ENCODE assay signal across 22 mouse cellular contexts in the genomic region with DNA sequence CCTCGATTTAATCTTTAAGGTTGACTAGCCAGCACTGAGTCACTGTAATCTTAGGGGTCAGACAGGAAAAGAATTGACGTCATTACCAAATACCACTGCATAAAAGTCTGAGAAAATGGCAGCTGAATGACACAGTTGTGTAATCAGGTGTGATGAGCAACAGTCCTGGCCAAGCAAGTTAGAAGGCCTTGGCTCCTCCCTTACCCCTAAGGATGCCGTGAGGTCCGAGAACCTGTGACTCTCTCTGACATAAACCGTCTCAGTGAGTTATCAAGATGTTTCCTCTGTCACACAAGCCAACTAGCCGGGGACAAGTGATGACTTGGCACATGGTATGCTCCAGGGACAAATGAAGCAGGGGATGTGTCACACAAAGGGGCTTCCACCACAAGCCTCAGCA.
DNase-seq lines count a peak whose midpoint lies in the region; ATAC-seq and TF ChIP-seq lines count a peak whose summit lies in the region.
"Had no signal": no experiment of that assay in that cellular context is flagged by ENCODE, and none has a peak within 500 bp of the region (broad histone marks: within the 10 kb centered on the region; RNA-seq: fewer than 3 reads in every experiment).

No protein-coding gene starts in this region.

- no peaks in the 10 kb centered on the region for H3K27me3 ChIP-seq in C2C12 (ENCODE audit: control insufficient read depth, insufficient read depth, insufficient read length)
- H3K27me3 ChIP-seq: heart, embryonic 15.5 days; midbrain, embryonic 13.5 days had no signal

- H3K27ac ChIP-seq in gastrocnemius, adult 2 months: peak overlapping the region; percentile 64
- H3K27ac ChIP-seq: forebrain, embryonic 10.5 days; heart, embryonic 15.5 days; hindbrain, embryonic 14.5 days; midbrain, embryonic 13.5 days had no signal

- TF ChIP-seq CTCF in gastrocnemius, adult 2 months (IDR thresholded peaks at IDR 0.05): no peak
- no peak for TF ChIP-seq CTCF in C2C12 (IDR thresholded peaks at IDR 0.05; ENCODE audit: control insufficient read depth, insufficient read depth, insufficient read length)

- H3K79me2 ChIP-seq in C2C12 (ENCODE audit: control insufficient read depth, insufficient read depth): no peaks in the 10 kb centered on the region

- peak; percentile 19 for DNase-seq in gastrocnemius, adult 2 months
- no peak for DNase-seq in gastrocnemius, postnatal 25 days
- peak; percentile 34 for DNase-seq in adrenal gland, postnatal 14 days
- DNase-seq in heart, postnatal 25 days (ENCODE audit: low spot score): peak; percentile 12
- DNase-seq in T-cell, adult 2 months (ENCODE audit: low spot score): no peak
- no peak for DNase-seq in ovary, postnatal 36 days (ENCODE audit: low spot score)
- DNase-seq: cerebellum, adult 11-12 months; cerebellum, postnatal 36 days; forebrain, postnatal 0 days; kidney, adult 9 months; kidney, postnatal 36 days; left cerebral cortex, postnatal 4 days; liver, postnatal 0 days; lung, postnatal 10 days; right cerebral cortex, postnatal 14 days had no signal

- no peaks in the 10 kb centered on the region for H3K79me3 ChIP-seq in C2C12 (ENCODE audit: low read depth)

- ATAC-seq in activated CD4-positive, CD25-positive, alpha-beta regulatory T cell, adult 4 months: no peak
- ATAC-seq: forebrain, postnatal 0 days; liver, postnatal 0 days; midbrain, embryonic 13.5 days had no signal

- H3K36me3 ChIP-seq in C2C12 (ENCODE audit: control insufficient read depth, insufficient read depth): no peaks in the 10 kb centered on the region
- H3K36me3 ChIP-seq: forebrain, embryonic 10.5 days; heart, embryonic 15.5 days; midbrain, embryonic 13.5 days had no signal

- no peak overlapping the region for H3ac ChIP-seq in C2C12 (ENCODE audit: control insufficient read depth, insufficient read length, low read depth)

- intact Hi-C loops in gastrocnemius, adult 2 months (cut with DNase I): no loop called here
- intact Hi-C loops in heart, postnatal 25 days (cut with DNase I): loop anchor here (5.0 kb wide), 1 partner anchor 61 kb away; no protein-coding TSS in a partner anchor

- H3K4me3 ChIP-seq in gastrocnemius, adult 2 months: no peak overlapping the region
- no peak overlapping the region for H3K4me3 ChIP-seq in C2C12 (ENCODE audit: insufficient read depth, poor library complexity, severe bottlenecking)
- H3K4me3 ChIP-seq: forebrain, embryonic 10.5 days; heart, embryonic 15.5 days; midbrain, embryonic 13.5 days; myocyte had no signal

TF ChIP-seq in C2C12, 6 proteins besides CTCF, POLR2A, EP300 and RAD21:
- TF ChIP-seq MAX (IDR thresholded peaks at IDR 0.05) (no peak), MYOD1 (IDR thresholded peaks at IDR 0.05; ENCODE audit: control insufficient read depth, insufficient read length, low read depth) (peak; percentile 36), CEBPB (IDR thresholded peaks at IDR 0.05; ENCODE audit: low read depth) (peak; percentile 69)

Comparison
In these comparisons a context has a peak if more than half of its experiments do, and no peak if none do; other contexts are left out.
1. DNase-seq: peak in gastrocnemius, adult 2 months (single experiment), adrenal gland, postnatal 14 days (single experiment) and heart, postnatal 25 days (single experiment); none in gastrocnemius, postnatal 25 days (single experiment), T-cell, adult 2 months (single experiment) and ovary, postnatal 36 days (single experiment).